Mouse (Mus musculus): ENCODE data around the gene Nfia. TPM values are rescaled to one million over a fixed set of nuclear protein-coding genes. Genes with fewer than 3 reads are reported as not detected.
A peak's percentile ranks its signal among the peaks of the same experiment; 100 is the strongest.

The Nfia gene
- polyA plus RNA-seq, 1 experiment, result 53.0 TPM

DNA sequence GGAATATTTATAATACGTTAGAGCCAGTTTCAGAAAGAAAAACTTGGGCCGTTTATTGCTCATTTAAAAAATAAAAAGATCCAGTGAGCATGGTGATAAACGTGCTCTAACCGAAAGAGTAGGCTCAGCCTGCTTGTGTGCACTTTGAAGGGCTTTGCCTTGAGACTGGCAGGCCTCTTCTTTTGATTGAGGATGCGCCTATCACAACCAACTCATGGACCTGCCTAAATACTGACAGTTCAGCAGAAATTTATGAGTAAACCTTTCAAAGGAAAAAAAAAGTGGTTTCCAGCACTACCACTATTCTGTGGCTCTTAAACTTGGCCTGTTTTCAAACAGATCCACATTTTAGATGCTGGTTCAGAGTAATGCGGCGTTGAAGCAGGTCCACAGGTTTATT lies 7.5 kb downstream of the Nfia start:
- Histone ChIP-seq H3K4me3 (ENCODE audit: insufficient read depth, low read length) (peak overlapping the region; percentile 53; the same call in 1 of the 2 replicates), H3K4me1 (ENCODE audit: control insufficient read depth, insufficient read depth, low read length) (peaks cover 2% of the 10 kb centered on the region; the same call in 1 of the 2 replicates), H3K27ac (ENCODE audit: insufficient read depth, low read length) (no peak overlapping the region)
- no peak for TF ChIP-seq POLR2A (IDR thresholded peaks at IDR 0.05; ENCODE audit: low read depth, low read length)
- TF ChIP-seq CTCF (IDR thresholded peaks at IDR 0.05; ENCODE audit: borderline replicate concordance, insufficient read depth, low read length), result no peak

DNA sequence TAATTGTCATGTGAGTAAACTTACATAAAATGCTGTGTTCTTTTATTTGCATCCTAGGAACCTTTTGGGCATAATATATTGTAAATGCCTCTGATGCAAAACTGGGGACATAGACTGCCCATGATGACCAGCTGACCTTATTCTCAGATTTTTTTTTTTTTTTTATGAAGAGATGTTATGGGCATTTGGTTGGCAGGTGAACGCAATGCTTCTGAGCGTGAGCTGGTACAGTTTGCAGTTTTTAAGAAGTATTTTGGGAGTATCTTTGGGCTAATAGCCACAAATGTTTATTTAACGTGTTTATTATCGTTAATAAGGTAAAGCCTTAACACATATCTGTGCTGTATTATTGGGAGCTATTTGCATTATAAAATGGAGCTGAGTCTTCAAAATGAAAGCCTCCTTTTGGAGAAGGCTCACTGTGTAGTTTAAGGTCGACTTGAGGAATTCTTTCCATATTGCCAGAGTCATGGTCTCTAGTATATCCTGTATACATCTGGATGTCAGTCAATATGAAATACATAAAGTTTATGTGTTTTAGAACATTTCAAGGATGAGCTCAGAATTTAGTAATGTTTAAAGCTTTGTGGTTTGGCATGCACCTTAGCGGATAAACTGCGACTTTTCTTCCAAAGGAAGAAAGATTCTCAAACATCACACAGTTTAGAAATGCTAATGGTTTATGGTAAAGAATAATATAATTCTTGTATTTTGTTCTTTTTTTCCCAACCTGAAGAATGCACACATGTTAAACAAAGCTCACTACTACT lies 8.3 kb downstream of the Nfia start:
- no peak overlapping the region for H3K27ac ChIP-seq (ENCODE audit: insufficient read depth, low read length)
- H3K4me1 ChIP-seq (ENCODE audit: control insufficient read depth, insufficient read depth, low read length), result no peaks in the 10 kb centered on the region
- TF ChIP-seq POLR2A (IDR thresholded peaks at IDR 0.05; ENCODE audit: low read depth, low read length) (no peak), CTCF (IDR thresholded peaks at IDR 0.05; ENCODE audit: borderline replicate concordance, insufficient read depth, low read length) (no peak)
- no peak overlapping the region for H3K4me3 ChIP-seq (ENCODE audit: insufficient read depth, low read length)

DNA sequence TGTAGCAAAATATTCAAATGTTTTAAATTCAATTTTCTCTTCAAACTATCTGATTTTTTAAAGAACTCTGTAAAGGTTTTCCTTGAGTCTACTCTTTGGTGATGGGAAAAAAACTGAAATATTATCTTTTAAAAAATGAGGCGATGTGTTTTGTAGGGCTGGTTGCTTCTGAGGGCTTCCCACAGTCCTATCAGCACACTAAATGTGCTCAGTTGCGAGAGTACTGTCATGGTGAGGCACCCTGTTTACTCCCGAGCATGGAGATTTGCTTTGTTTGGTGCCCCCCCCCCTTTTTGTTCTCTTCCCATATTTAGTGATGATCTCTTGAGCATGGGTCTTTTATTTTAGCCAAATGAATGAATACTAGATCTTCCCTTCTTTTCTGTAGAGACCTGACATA lies 9.5 kb downstream of the Nfia start:
- no peaks in the 10 kb centered on the region for H3K4me1 ChIP-seq (ENCODE audit: control insufficient read depth, insufficient read depth, low read length)
- H3K4me3 ChIP-seq (ENCODE audit: insufficient read depth, low read length), result no peak overlapping the region
- no peak for TF ChIP-seq CTCF (IDR thresholded peaks at IDR 0.05; ENCODE audit: borderline replicate concordance, insufficient read depth, low read length)
- TF ChIP-seq POLR2A (IDR thresholded peaks at IDR 0.05; ENCODE audit: low read depth, low read length), result no peak
- no peak overlapping the region for H3K27ac ChIP-seq (ENCODE audit: insufficient read depth, low read length)

DNA sequence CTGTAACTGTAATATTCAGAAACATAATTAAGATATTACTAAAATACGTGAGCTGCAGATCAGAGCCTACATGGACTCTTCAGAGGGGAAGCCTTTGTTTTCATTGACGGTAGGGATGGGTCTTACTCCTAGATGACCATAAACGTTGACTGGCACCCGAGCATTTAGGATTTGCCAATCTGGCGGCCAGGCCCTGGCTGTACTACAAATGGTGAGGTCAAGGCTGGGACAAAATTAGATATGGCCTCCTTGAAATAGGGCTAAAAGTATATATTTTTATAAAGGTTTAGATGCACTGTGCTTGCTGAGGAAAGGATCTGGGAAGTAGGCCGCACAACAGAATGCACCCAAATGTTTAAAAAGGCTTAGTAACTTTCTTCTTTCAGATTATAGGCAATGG lies 10.0 kb downstream of the Nfia start:
- Histone ChIP-seq H3K4me1 (ENCODE audit: control insufficient read depth, insufficient read depth, low read length) (no peaks in the 10 kb centered on the region), H3K27ac (ENCODE audit: insufficient read depth, low read length) (no peak overlapping the region), H3K4me3 (ENCODE audit: insufficient read depth, low read length) (no peak overlapping the region)
- no peak for TF ChIP-seq POLR2A (IDR thresholded peaks at IDR 0.05; ENCODE audit: low read depth, low read length)
- TF ChIP-seq CTCF (IDR thresholded peaks at IDR 0.05; ENCODE audit: borderline replicate concordance, insufficient read depth, low read length), result no peak

DNA sequence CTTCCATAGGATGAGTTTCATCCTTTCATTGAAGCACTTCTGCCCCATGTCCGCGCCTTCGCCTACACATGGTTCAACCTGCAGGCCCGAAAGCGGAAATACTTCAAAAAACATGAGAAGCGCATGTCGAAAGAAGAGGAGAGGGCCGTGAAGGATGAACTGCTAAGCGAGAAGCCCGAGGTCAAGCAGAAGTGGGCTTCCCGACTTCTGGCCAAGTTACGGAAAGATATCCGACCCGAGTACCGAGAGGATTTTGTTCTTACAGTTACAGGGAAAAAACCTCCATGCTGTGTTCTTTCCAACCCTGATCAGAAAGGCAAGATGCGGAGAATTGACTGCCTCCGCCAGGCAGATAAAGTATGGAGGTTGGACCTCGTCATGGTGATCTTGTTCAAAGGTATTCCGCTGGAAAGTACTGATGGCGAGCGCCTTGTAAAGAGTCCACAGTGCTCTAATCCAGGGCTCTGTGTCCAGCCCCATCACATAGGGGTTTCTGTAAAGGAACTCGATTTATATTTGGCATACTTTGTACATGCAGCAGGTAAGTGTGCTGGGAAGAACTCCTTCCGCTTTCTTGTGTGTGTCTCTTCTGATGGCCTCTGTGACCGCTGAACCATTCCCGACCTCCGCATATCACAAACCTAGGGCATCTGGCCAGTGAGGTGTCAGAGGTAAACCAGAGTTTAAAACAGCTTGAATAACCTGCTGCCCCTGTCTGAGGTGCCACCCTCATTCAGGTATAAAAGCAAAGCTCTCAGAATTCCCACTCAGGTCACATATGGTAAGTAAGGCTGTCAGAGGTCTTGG lies 10.7 kb downstream of the Nfia start:
- TF ChIP-seq POLR2A (IDR thresholded peaks at IDR 0.05; ENCODE audit: low read depth, low read length), result no peak
- no peak for TF ChIP-seq CTCF (IDR thresholded peaks at IDR 0.05; ENCODE audit: borderline replicate concordance, insufficient read depth, low read length)
- H3K4me1 ChIP-seq (ENCODE audit: control insufficient read depth, insufficient read depth, low read length), result no peaks in the 10 kb centered on the region
- H3K27ac ChIP-seq (ENCODE audit: insufficient read depth, low read length), result no peak overlapping the region
- H3K4me3 ChIP-seq (ENCODE audit: insufficient read depth, low read length), result no peak overlapping the region

DNA sequence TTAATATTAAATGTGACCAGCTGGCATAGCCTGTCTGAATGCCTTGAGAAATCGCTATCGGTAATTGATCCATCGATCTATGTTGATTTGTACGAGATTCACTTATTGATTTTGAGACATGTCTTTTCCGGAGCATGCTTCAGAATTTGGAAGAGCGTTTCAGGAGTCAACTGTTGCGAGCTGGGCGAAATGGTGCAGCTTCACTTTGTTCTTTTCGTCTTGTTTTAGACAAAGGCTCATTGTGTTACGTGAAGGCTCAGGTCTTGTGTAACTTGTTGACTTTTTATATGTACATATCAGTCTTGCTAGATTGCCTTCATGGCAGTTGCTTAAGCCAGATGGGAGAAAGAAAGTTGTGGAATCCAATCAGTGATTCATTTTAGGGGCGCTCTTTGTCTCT lies 11.7 kb downstream of the Nfia start:
- Histone ChIP-seq H3K27ac (ENCODE audit: insufficient read depth, low read length) (no peak overlapping the region), H3K4me1 (ENCODE audit: control insufficient read depth, insufficient read depth, low read length) (no peaks in the 10 kb centered on the region), H3K4me3 (ENCODE audit: insufficient read depth, low read length) (no peak overlapping the region)
- no peak for TF ChIP-seq CTCF (IDR thresholded peaks at IDR 0.05; ENCODE audit: borderline replicate concordance, insufficient read depth, low read length)
- TF ChIP-seq POLR2A (IDR thresholded peaks at IDR 0.05; ENCODE audit: low read depth, low read length), result no peak

DNA sequence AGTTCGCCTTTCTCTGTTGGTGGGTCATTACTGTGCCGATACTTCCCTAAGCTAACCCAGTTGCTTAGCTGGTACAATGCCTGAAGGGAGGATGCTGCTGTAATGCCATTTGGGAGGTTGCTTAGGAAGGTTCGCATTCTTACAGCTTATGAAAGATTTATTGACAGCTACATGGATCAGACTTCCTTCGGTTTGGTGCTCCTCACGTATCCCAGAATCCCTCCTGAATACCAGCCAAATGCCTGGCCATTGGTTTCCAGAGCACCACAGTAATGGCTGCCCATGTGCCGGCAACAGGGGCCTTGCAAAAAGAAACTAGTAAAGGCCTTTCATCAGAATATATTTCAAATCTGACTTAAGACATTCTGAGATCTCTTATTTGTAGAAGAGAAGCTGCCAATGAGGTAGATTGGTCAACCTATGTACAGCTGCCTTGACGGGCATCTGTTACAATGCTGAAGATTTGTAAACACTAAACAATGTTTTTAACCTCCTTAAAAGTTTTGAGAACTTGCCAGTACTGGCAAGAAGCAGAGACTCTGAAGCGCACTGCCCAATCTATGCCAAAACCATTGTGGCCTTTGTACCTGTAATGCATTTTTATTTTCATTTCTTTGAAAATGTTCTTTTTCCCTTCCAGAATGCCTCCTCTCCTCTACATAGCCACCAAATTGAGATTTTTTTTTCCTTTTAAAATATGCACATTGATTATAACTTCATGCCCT lies 13.2 kb downstream of the Nfia start:
- Histone ChIP-seq H3K4me1 (ENCODE audit: control insufficient read depth, insufficient read depth, low read length) (no peaks in the 10 kb centered on the region), H3K27ac (ENCODE audit: insufficient read depth, low read length) (no peak overlapping the region), H3K4me3 (ENCODE audit: insufficient read depth, low read length) (no peak overlapping the region)
- TF ChIP-seq CTCF (IDR thresholded peaks at IDR 0.05; ENCODE audit: borderline replicate concordance, insufficient read depth, low read length), result no peak
- no peak for TF ChIP-seq POLR2A (IDR thresholded peaks at IDR 0.05; ENCODE audit: low read depth, low read length)

DNA sequence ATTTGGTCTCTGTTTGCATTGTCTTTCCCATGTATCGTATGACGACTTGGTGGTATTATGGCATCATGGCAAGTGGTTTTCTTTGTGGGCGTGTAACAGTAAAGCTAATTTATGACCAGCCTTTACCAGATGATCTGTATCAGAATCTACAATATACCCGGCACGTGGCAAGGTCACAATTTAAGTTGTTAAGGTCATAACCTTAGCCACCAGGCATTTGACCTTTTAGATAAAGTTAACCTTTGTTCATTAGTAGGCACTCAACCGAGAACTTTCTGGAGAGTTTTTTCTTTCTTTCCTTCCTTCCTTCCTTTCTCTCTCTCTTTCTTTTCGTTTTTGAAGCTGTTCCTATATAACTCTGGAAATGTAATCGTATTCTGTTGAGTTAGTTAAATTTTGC lies 14.0 kb downstream of the Nfia start:
- Histone ChIP-seq H3K4me1 (ENCODE audit: control insufficient read depth, insufficient read depth, low read length) (no peaks in the 10 kb centered on the region), H3K27ac (ENCODE audit: insufficient read depth, low read length) (no peak overlapping the region), H3K4me3 (ENCODE audit: insufficient read depth, low read length) (no peak overlapping the region)
- TF ChIP-seq CTCF (IDR thresholded peaks at IDR 0.05; ENCODE audit: borderline replicate concordance, insufficient read depth, low read length) (no peak), POLR2A (IDR thresholded peaks at IDR 0.05; ENCODE audit: low read depth, low read length) (no peak)

DNA sequence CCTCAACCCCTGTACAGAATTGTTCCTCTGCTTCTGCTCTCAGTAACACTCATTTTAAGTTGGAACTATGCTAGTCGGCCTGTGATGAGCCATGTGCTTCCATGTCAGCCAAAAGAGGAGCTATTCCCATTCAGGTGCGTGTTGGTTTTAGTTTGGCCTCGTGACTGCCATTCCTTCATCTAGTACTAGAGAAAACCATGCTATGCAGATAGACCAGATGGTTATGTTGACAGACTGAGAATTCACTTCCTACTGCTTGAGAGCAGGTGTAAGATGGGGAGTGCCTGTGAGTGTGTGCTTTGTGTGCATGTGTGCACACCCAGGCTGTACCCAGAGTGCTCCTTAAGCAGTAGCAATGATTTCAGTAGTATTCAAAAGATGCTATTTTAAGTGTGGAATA lies 15.0 kb downstream of the Nfia start:
- TF ChIP-seq POLR2A (IDR thresholded peaks at IDR 0.05; ENCODE audit: low read depth, low read length) (no peak), CTCF (IDR thresholded peaks at IDR 0.05; ENCODE audit: borderline replicate concordance, insufficient read depth, low read length) (no peak)
- no peaks in the 10 kb centered on the region for H3K4me1 ChIP-seq (ENCODE audit: control insufficient read depth, insufficient read depth, low read length)
- no peak overlapping the region for H3K27ac ChIP-seq (ENCODE audit: insufficient read depth, low read length)
- no peak overlapping the region for H3K4me3 ChIP-seq (ENCODE audit: insufficient read depth, low read length)

Data from embryonic fibroblast, embryonic 13.5 days (primary cell).